In the genomic region with DNA sequence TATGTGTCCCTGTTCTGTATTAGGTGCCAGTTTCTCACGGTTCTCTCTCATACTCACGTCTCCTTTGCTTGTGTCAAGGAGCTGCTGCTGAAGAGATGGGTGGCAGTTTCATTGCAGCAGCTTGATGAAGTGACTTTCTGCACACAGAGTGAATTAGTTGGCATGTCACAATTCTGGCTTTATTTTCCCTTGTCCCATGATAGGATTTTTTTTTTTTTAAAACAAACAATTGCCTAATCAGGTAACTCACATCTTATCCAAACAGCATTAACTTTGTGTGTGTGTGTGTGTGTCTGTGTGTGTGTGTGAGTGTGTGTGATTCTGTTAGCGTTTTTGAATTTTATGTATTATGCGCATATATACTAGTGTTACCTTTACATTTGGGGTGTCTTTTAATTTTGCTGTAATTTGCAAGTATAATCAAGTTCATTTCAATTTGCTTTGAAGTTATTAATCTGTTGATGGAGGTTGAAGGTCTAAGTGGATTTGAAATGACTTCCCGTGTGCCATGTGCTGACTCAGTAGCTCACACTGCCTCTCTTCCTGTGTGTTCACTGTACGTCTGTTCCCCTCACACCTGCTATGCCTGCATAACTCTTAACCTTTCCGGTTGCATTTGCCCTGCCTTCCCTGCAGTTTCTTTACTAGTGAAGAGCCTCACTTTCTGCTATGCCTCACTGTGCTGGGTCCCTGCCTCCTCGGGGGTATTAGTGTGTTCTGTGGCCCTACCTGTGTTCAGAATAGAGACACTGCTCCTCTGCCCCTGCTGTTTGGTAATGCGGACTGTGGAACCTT, we compare ENCODE assay signal across 19 mouse cellular contexts.
DNase-seq lines count a peak whose midpoint lies in the region; ATAC-seq and TF ChIP-seq lines count a peak whose summit lies in the region.
"Had no signal": no experiment of that assay in that cellular context is flagged by ENCODE, and none has a peak within 500 bp of the region (broad histone marks: within the 10 kb centered on the region; RNA-seq: fewer than 3 reads in every experiment).

No protein-coding gene starts in this region.

- no peaks in the 10 kb centered on the region for H3K27me3 ChIP-seq in liver, adult 2 months (ENCODE audit: control insufficient read depth, insufficient read depth, low read length)
- H3K27me3 ChIP-seq in liver, embryonic 12.5 days (replicated peaks), result no peaks in the 10 kb centered on the region
- no peaks in the 10 kb centered on the region for H3K27me3 ChIP-seq in forebrain, embryonic 14.5 days (replicated peaks; ENCODE audit: control insufficient read depth, insufficient read depth, low read length)
- no peaks in the 10 kb centered on the region for H3K27me3 ChIP-seq in hindbrain, embryonic 12.5 days
- H3K27me3 ChIP-seq: embryonic facial prominence, embryonic 13.5 days; liver, embryonic 15.5 days had no signal

- no peak for TF ChIP-seq CTCF in liver, adult 2 months (IDR thresholded peaks at IDR 0.05; ENCODE audit: low read depth, low read length)

- H3K79me2 ChIP-seq in liver, adult 2 months (ENCODE audit: control insufficient read depth, insufficient read depth, low read length), result no peaks in the 10 kb centered on the region

- 41% methylated on average over 9 of the region's 9 CpGs for WGBS in liver, adult 2 months
- 73% methylated on average over 9 of the region's 9 CpGs for WGBS in liver, embryonic 12.5 days (ENCODE audit: insufficient replicate concordance)
- 83% methylated on average over 9 of the region's 9 CpGs for WGBS in forebrain, embryonic 14.5 days
- 81% methylated on average over 9 of the region's 9 CpGs for WGBS in hindbrain, embryonic 12.5 days

- H3K27ac ChIP-seq in liver, adult 2 months (replicated peaks; ENCODE audit: insufficient read depth, low read depth, low read length), result peak overlapping the region; percentile 79
- H3K27ac ChIP-seq in liver, embryonic 12.5 days, result no peak overlapping the region
- H3K27ac ChIP-seq in forebrain, embryonic 14.5 days (ENCODE audit: low read depth, low read length), result no peak overlapping the region
- no peak overlapping the region for H3K27ac ChIP-seq in hindbrain, embryonic 12.5 days
- H3K27ac ChIP-seq: embryonic facial prominence, embryonic 13.5 days; hindbrain, embryonic 14.5 days; layer of hippocampus, adult 2 months; left cerebral cortex, adult 2 months; liver, embryonic 15.5 days; midbrain, embryonic 12.5 days had no signal

- DNase-seq in liver, adult 2 months (ENCODE audit: extremely low read depth, low read depth, low spot score), result peak; percentile 93
- peak; percentile 31 for DNase-seq in CD4-positive helper T cell, adult 2 months (ENCODE audit: low read depth, low spot score)
- peak; percentile 72 for DNase-seq in thymus, postnatal 14 days
- DNase-seq in forebrain, embryonic 14.5 days (ENCODE audit: low spot score), result no peak
- no peak for DNase-seq in gastrocnemius, postnatal 14 days
- DNase-seq: cerebellum, adult 9-11 months; heart, postnatal 10 days; kidney, postnatal 10 days; right cerebral cortex, postnatal 14 days had no signal

- no peaks in the 10 kb centered on the region for H3K9me3 ChIP-seq in liver, embryonic 12.5 days (replicated peaks)
- no peaks in the 10 kb centered on the region for H3K9me3 ChIP-seq in forebrain, embryonic 14.5 days (replicated peaks; ENCODE audit: control insufficient read depth, low read length)
- no peaks in the 10 kb centered on the region for H3K9me3 ChIP-seq in hindbrain, embryonic 12.5 days (replicated peaks)
- H3K9me3 ChIP-seq: embryonic facial prominence, embryonic 13.5 days; liver, embryonic 15.5 days; midbrain, embryonic 12.5 days had no signal

- no peak for ATAC-seq in liver, embryonic 12.5 days
- ATAC-seq in inflammation-experienced regulatory T-cells, adult 6 months, result peak; percentile 88
- ATAC-seq in forebrain, embryonic 14.5 days, result no peak
- ATAC-seq in hindbrain, embryonic 12.5 days (ENCODE audit: low FRiP score), result no peak
- ATAC-seq: intestine, postnatal 0 days had no signal

- no peak for TF ChIP-seq POLR2A in liver, adult 2 months (IDR thresholded peaks at IDR 0.05; ENCODE audit: extremely low read depth, insufficient read depth, low read length)

- no peaks in the 10 kb centered on the region for H3K36me3 ChIP-seq in liver, adult 2 months (ENCODE audit: control insufficient read depth, insufficient read depth, low read length)
- H3K36me3 ChIP-seq in liver, embryonic 12.5 days, result no peaks in the 10 kb centered on the region
- no peaks in the 10 kb centered on the region for H3K36me3 ChIP-seq in forebrain, embryonic 14.5 days (ENCODE audit: control insufficient read depth, insufficient read depth, low read length)
- no peaks in the 10 kb centered on the region for H3K36me3 ChIP-seq in hindbrain, embryonic 12.5 days
- H3K36me3 ChIP-seq: embryonic facial prominence, embryonic 13.5 days; liver, embryonic 15.5 days; midbrain, embryonic 12.5 days had no signal

- H3K4me1 ChIP-seq in liver, adult 2 months (ENCODE audit: control insufficient read depth, insufficient read depth, low read length), result peaks cover 24% of the 10 kb centered on the region
- H3K4me1 ChIP-seq in liver, embryonic 12.5 days, result no peaks in the 10 kb centered on the region
- H3K4me1 ChIP-seq in forebrain, embryonic 14.5 days (ENCODE audit: control insufficient read depth, insufficient read depth, low read length), result no peaks in the 10 kb centered on the region
- H3K4me1 ChIP-seq in hindbrain, embryonic 12.5 days, result no peaks in the 10 kb centered on the region
- H3K4me1 ChIP-seq: liver, embryonic 15.5 days had no signal

- no peak overlapping the region for H3K4me3 ChIP-seq in liver, adult 2 months (ENCODE audit: insufficient read depth, low read depth, low read length)
- no peak overlapping the region for H3K4me3 ChIP-seq in liver, embryonic 12.5 days
- H3K4me3 ChIP-seq in forebrain, embryonic 14.5 days (ENCODE audit: low read depth, low read length), result no peak overlapping the region
- H3K4me3 ChIP-seq in hindbrain, embryonic 12.5 days, result no peak overlapping the region
- H3K4me3 ChIP-seq: embryonic facial prominence, embryonic 13.5 days; layer of hippocampus, adult 2 months; left cerebral cortex, adult 2 months; liver, embryonic 15.5 days; midbrain, embryonic 12.5 days had no signal

- H3K9ac ChIP-seq in liver, adult 2 months (ENCODE audit: low read depth, low read length), result peak overlapping the region; percentile 49
- no peak overlapping the region for H3K9ac ChIP-seq in liver, embryonic 12.5 days
- H3K9ac ChIP-seq in forebrain, embryonic 14.5 days (ENCODE audit: low read length), result no peak overlapping the region
- no peak overlapping the region for H3K9ac ChIP-seq in hindbrain, embryonic 12.5 days
- H3K9ac ChIP-seq: embryonic facial prominence, embryonic 13.5 days; hindbrain, embryonic 14.5 days; liver, embryonic 15.5 days; midbrain, embryonic 12.5 days had no signal

- intact Hi-C loops in gastrocnemius, postnatal 14 days (cut with DNase I; ENCODE audit: low total_unique reads), result no loop called here

- H3K4me2 ChIP-seq in liver, embryonic 12.5 days, result no peak overlapping the region
- no peak overlapping the region for H3K4me2 ChIP-seq in forebrain, embryonic 14.5 days (ENCODE audit: low read length)
- no peak overlapping the region for H3K4me2 ChIP-seq in hindbrain, embryonic 12.5 days (replicated peaks)
- H3K4me2 ChIP-seq: embryonic facial prominence, embryonic 13.5 days; hindbrain, embryonic 14.5 days; liver, embryonic 15.5 days; midbrain, embryonic 12.5 days had no signal

Comparison
In these comparisons a context has a peak if more than half of its experiments do, and no peak if none do; other contexts are left out.
1. DNase-seq: peak in liver, adult 2 months (single experiment), CD4-positive helper T cell, adult 2 months (single experiment) and thymus, postnatal 14 days (single experiment); none in forebrain, embryonic 14.5 days (single experiment) and gastrocnemius, postnatal 14 days (single experiment).